Mouse (Mus musculus): ENCODE results near the gene Ptprr.

DNA sequence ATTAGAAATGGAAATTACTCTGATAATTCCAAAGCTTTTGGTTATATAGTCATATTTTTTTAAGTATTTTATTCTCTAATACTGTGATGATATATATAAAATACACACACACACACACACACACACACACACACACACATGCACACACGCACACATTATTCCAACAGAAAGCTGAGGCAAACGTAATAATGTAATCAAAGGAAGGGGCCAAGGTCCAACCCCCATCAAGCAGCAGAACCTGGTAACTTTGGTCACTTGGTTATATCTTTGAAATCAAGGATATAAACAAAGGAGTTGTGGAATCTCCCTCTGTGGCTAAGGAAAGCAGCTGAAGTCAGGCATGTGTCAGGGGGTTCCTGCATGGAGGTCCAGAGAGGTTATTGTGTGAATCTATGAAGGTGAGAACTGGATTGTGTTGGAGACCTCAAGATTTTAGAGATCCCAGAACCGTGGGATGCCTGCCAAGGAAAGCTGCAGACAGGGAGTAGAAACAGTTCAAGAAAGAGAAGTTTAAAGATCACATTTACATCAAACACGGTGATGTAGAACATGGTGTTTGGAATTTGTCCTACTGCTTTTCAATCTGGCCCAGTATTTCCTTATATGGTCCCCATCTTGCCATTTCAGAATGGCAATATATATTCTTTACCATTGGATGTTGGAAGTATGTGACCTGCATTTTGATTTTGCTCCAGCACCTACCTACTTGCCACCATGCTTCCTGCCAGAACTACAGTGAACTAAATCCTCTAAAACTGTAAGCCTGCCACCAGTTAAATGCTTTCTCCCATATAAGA, 98.1 kb downstream of the Ptprr start:
- TF ChIP-seq CTCF (IDR thresholded peaks at IDR 0.05; ENCODE audit: low read depth) (no peak), EP300 (IDR thresholded peaks at IDR 0.05; ENCODE audit: low read depth) (no peak)

Measured in heart, postnatal 0 days (tissue).